Mouse (Mus musculus) spleen, adult 18-20 months (tissue): ENCODE results near the gene Mlst8.

ENCODE experiments used
- DNase-seq, 2 experiments: peaks; one replicate each; pipeline ENCODE4 v3.0.0; 2022; ENCODE audit warnings: mixed read lengths in 2 of 2

Mlst8 gene

DNA sequence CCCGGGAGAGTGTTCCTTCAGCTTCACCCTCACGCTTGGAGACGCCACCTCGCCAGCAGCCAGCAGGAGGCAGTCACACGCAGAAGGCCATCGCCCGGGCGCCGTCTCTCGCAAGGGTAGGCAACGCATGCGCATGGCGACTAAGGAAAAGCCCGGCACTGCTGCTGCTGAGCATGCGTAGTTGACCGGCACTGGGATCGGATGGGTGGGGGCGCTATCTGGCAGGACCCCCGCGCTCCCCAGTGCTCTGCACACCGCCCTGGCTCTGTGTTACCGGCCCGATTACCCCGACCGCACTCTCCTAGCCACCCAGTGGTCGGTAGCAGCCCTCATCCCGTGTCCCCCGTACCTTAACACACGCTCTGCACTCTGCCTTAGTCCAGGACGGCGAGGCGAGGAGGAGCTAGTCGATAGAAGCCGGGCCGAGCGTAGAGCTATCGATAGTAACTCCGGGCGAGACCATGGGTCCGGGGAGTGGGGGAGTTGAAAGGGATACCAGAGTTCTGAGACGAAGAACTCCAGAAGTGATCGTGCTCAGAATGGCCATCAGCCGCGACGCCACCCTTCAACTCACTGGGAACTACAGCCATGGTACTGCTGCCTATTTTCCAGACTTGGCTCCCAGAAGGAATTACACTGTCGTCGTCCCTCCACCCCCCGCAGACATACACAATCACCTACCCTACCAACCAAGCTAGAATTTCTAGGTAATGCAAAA lies at the start of gene Mlst8:
Gene Mlst8, minus strand, starts transcription at position 416 of the 718 bp plus-strand sequence.
- peak; percentile 93 to 96 for DNase-seq

DNA sequence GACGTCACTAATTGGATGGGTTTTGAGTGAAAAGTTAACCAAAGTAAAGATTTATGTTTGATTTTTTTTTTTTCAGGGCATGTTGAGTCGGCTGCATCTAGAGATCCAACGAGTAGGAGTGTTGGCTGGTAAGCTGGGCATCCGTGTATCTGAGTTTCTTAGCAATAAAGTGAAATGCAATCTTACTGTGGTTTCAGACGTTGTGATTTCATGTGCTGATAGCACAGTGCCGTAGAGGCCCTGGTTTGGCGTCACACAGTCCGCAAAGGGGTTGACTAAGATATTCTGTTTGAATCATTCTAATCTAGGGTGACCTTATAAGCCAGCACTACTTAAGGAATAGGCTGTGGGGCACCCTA lies 49.7 kb upstream of the Mlst8 start:
- no peak for DNase-seq

DNA sequence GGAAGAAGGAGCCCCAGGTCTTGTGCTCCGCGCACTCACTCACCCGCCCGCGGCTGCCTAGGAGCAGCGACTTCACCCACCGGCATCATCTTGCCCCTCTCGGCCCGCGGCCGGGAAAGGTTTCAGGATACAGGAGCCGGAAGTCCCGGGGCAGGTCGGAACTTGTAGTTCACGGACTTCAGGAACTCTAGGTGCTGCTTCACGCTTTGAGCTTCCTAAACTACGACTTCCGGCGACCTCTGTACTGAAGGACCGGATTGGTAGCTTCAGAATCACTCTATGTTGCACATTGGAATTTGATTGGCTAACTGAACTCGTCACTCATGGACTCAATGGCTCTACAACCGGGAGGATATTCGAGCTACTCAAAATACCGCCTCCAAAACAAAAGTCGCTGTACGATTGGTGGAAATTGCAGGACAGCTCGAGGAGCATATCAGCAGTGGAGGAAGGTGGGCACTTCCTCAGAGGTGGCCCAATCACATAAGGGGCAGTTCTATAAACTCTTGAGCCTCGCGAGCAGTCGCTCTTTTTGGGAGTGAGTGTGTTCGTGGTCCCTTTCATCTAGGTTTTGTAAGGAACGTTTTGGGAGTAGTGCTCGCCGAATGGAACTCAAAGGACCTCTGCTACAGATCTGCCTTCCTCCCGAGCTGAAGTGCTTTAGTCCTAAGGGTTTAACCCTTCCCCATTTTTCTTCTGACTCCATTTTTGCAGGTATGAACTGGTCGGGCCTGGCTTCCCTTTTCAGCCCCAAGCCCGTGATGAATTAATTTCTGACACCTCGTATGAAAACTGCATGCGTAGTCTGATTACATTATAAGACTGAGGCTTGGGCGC lies 49.1 kb upstream of the Mlst8 start, which contains the start of gene Traf7:
Gene Traf7, minus strand, starts transcription at position 216 of the 837 bp plus-strand sequence.
- peak; percentile 78 to 79 for DNase-seq

DNA sequence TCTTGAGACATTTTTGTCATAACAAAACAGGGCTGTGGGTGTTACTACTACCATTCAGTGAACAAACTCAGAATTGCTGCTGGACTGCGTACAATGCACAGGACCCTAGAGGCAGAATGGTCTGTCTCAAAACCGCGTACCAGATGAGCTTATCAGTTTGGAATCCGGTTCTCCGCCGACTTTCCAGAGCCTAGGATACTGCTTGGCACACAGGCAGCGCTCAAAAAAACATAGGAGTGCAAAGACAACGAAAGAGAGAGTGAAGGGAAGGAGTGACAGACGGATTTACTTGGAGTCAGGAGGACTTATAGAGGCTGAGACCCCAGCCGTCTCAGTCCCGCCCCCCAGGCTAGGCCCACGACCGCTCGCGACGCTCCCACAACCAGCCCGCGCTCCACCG lies 48.4 kb upstream of the Mlst8 start:
- DNase-seq: no peak

DNA sequence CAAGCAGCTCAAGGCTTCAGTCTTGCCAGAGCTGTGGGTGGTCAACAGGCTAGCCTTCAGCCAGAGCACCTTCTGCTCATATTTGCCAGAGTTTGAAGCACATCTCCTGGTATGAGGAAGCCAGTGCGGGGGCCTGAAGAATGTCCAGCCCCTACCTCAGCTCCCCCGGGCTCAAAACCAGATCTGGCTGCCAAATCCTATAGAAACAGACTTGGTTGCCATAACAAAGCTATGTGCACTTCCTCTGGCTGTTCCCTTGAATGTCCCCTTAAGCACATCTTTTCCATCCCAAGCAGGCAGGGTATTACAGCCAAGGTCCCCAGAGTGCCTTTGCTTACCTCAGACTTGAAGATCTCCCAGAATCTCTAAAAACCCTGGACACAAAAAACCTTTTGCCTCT lies 45.9 kb upstream of the Mlst8 start:
- DNase-seq: no peak

DNA sequence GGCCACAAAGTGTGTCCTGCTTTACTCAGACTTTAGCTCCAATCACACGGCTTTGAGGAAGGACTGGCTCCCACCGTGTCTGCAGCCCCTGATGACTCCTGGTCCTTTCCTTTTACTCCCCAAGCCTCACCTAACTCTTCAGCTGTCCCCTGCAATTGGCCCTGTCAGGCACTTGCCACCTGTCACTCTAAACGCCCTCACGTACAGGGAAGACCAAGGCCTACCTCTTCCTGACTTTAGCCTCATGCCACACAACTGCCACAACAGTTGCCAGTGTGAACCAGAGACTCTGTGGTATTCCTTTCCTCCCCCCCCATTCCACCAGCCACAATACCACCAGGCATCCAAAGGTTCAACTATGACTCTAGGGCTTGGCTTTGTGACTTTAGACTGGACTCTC lies 41.6 kb upstream of the Mlst8 start:
- no peak for DNase-seq

DNA sequence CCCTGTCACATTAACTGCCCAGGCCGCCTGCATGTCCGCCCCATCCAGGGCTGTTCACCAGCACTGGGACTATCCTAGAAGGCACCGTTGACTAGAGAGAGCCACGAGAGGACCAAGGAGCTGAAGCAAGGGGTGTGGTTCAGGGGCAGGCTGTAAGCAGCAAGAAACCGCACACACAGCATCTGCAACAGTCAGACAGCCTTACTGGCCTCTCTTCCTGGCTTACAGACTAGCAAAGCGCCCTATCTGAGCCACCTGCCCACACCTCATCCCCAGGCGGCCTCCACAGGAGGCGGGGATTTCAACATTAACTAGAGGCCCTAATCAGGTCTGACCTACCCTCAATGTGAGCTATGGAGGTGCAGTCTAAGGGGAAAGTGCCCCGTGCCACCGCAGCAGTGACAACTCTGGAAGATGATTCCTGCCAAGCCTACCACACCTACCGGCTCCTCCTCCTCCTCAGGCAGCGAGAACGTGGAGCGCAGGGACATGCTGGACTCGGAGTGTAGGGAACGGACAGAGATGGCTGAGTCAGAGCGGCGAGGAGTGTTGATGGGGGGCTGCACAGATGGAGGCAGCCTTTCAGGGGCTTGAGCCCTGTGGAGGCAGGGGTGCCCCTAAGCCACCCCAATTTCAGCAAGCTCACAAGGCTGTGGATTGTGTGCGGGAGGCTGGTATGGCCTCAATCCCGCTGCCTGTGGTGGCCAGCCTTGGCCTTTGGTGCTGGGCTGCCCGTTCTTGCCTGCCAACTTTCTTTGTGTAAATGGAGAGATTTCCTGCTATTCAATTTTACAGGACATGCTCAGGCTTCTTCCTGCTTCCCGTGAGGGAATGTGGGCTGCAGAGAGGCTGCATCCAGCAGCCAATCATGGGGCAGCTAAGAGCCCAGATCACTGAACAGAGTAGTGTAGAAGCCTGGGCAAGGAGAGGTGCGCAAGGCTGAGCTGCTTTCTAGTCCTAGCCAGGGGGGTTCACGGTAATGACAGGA lies 35.7 kb upstream of the Mlst8 start:
- DNase-seq: no peak

DNA sequence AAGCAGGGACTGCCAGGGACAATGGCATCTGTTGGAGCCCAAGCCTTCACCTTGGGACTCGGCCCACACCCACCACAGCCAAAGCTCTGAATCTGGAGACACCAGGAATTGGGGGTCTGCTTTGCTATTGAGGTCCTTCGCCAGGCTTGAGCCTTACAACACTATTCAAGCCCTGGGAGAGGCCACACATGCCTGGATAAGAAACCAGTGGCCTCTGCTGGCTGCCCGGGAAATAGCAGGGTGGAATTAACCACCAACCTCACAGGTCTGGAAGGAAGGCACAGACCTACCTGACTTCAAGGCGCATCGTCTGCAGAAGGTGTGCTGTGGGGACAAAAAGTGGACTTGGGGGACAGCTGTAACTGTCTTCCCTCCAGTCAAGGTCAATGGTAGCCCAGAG lies 34.7 kb upstream of the Mlst8 start:
- no peak for DNase-seq

DNA sequence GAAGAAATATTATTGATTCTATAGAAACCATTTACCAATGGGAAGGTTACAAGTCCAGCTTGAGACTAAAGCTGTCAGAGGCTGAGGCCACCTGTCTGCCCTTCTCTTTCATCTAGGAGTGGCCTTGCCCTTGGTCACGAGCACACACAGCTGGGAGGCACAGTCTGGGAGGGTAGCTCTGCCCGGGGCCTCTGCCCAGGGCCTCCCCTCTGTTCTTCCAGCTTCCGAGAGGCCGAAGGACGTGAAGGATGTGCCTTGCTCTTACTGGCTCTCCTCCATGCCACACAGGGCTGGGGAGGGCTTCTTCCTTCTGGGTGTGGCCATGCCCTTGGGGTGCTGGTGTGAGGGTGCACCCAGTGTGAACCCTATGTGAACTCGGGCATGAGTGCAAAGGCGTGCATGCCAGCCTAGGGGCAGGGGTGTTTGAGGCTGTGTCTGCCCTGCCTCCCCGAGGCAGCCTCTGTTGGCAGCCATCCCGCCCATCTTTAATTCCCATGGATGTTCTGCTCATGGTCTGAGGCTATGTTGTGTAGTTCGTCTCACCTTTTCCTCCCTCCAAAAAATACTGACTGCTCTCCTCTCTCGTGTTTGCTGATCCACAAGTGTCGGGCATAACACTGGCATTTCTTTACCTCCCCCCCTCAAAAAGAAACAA lies 29.1 kb upstream of the Mlst8 start:
- DNase-seq: no peak

DNA sequence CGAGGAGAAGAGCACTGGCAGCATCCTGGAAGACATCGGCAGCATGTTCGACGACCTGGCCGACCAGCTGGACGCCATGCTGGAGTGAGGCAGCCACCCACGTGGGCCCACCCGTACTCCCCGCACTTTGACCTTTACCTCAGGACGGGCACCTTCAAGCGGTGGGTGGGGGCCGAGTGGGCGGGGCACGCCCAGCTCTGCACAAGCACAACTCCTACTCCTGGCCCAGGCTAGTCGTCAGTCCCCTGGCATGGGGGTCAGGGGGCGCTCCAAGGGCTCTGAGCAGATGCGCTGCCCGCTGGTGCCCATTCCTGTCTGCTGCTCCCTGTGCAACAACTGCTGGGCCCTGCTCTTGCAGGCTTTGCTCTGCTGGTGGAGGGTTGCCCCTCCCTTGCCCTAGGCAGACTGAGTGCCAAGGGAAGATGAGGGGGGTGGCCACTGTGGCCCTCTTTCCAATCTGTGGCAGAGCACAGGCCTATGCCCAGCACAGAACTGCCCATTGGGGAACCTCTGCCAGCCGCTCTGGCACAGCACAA lies 28.3 kb upstream of the Mlst8 start:
- no peak for DNase-seq

DNA sequence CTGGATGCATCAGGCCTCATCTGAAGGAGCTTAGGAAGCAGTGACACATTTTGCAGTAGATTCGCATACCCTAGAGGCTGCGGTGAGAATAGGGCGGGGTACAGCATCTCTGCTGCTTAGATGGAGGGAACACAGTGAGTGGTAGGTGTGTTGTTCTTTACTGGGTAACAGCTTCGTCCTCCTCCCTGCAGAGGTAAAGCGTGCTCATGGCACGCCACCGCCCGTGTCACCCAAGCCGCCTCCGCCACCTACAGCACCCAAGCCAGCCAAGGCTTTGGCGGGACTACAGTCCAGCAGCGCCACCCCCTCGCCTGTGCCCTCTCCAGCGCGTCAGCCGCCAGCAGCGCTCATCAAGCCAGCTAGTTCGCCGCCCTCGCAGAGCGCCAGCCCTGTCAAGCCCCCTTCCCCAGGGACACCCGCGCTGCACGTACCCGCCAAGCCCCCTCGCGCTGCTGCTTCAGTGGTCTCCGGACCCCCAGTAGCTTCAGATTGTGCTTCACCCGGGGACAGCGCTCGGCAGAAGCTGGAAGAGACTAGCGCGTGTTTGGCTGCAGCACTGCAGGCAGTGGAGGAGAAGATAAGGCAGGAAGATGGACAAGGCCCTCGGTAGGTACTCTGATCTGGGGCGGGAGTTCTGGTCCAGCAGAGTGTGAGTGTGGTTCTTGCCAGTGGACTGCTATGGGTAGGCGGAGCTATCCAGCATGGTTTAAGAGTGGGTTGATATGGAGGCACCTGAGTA lies 27.6 kb upstream of the Mlst8 start:
- DNase-seq: no peak

DNA sequence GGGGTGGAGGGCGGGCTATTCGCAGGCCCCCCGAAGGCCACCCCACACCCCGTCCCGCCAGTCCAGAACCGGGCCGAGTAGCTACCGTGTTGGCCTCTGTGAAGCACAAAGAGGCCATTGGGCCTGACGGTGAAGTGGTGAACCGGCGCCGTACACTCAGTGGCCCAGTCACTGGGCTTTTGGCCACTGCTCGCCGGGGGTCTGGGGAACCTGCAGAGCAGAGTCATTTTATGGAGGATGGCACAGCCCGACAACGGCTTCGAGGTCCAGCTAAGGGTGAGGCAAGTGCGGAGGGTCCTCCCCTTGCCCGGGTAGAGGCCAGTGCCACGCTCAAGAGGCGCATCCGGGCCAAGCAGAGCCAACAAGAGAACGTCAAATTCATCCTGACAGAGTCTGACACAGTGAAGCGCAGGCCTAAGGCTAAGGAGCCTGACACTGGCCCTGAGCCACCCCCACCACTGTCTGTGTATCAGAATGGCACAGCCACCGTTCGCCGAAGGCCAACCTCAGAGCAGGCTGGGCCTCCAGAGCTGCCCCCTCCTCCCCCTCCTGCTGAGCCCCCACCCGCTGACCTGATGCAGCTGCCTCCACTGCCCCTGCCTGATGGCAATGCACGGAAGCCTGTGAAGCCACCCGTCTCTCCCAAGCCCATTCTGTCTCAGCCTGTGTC lies 26.5 kb upstream of the Mlst8 start:
- no peak for DNase-seq

DNA sequence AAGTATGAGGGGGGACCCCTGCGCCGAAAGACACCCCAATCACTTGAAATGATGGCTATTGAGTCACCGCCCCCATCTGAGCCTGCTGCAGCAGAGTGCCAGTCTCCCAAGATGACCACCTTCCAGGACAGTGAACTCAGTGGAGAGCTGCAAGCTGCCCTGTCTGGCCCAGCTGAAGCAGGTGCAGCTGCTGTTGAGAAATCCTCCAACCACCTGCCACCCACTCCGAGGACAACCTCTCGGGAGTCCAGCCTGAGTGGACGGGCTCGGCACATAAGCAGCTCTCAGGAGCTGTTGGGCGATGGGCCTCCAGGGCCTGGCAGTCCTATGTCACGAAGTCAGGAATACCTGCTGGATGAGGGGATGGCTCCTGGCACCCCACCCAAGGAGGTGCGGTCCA lies 25.2 kb upstream of the Mlst8 start:
- DNase-seq: no peak

DNA sequence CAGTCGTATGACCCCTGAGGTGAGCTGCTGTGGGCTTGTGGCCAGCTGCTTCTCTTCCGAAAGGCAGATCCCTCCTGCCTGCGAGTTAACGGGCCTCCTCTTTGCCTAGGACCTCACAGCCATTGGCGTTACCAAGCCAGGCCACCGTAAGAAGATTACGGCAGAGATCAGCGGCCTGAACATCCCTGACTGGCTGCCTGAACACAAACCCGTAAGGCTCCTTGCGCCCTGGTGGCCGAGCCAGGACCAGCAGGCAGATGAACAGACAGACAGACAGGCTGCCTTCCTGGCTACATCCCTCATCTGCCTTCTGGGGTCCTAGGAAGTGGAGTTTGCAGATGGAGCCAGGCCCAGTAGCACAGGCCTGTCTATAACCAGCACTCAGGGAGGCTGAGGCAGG lies 23.3 kb upstream of the Mlst8 start:
- DNase-seq: no peak

DNA sequence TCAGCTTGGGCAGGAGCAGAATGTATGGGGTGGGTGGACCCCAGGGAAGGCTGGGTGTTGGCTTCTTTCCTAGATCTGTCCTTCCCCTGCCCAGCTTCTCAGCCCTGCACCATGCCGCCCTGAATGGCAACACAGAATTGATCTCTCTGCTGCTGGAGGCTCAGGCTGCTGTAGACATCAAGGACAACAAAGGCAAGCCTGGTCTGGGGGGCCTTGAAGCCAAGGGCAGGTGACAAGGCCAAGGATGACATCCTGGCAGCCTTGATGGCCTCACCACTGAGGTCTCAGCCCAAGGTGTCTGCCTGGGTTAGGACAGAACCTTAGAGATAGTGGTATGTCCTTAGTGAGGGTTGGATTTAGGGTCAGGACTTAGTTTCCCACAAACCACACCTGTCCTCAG lies 17.1 kb upstream of the Mlst8 start:
- no peak for DNase-seq

DNA sequence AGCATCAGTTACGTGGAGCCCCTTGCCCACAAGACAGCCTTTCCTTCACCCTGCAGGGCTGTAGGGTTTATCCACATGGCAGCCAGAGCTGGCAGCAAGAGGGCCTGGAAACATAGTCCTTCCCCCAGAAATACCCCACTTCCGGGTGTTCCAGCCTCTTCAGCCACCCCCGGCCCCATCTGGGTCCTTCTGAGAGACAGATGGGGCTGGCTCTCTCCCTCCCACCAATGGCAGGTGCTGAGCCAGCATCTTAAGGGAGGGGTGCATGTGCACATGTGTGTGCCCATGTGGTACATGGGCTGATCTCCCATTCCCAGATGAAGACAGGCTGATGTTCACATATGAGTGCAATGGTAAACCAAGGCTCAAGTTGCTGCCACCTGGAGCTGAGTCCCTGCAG lies 16.6 kb upstream of the Mlst8 start:
- no peak for DNase-seq

DNA sequence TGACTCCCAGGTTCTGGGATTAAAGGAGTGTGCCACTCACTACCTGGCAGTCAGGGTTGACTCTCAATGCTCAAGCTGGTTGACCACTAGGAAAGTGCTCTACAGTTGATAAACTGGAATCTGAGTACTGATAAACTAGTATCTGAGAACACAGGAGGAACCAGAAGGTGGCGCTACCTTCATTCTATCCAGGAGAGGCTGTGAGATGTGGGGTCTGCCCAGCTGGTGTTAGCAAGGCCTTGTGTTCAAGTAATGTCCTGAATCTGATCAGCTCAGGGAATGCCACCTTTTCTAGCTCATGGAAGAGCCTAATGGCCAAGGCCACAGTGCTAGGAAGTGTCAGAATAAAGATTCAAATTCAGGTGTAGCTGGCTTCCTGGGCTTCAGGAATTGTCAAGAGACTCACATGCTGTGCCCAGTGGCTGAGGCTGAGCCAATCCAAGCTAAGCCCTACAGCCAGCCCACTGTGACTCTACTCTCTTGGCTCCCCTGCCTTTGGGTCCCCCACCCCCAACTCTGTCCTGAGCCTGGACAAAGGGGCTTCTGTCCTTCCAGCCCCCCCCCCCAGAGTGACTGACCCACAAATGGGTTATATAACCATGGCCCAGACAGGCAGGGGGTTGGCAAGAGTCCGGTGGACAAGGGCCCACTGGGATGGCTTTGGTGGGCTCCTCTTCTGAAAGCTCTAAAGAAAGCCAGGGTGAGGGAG lies 15.9 kb upstream of the Mlst8 start:
- peak in 1 of 2 experiments; percentile 51 for DNase-seq

DNA sequence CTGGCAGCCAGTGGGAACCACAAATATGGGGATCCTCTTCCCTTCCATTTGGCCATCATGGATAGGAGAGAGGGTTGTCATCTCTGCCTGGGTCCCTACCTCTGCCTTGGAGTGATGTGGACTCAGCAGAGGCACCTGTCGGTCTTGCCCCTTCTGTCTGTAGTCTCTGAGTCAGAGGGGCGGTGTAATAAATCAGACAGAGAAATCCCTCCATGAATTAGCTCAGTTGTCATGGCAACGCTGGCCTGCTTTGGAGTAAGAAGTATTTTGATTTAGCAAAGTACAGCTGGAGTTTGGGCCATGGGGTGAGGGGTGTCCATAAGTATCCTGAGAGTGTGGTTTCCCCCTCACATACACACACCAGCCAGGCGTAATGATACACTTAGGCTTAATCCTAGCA lies 11.5 kb upstream of the Mlst8 start:
- no peak for DNase-seq

DNA sequence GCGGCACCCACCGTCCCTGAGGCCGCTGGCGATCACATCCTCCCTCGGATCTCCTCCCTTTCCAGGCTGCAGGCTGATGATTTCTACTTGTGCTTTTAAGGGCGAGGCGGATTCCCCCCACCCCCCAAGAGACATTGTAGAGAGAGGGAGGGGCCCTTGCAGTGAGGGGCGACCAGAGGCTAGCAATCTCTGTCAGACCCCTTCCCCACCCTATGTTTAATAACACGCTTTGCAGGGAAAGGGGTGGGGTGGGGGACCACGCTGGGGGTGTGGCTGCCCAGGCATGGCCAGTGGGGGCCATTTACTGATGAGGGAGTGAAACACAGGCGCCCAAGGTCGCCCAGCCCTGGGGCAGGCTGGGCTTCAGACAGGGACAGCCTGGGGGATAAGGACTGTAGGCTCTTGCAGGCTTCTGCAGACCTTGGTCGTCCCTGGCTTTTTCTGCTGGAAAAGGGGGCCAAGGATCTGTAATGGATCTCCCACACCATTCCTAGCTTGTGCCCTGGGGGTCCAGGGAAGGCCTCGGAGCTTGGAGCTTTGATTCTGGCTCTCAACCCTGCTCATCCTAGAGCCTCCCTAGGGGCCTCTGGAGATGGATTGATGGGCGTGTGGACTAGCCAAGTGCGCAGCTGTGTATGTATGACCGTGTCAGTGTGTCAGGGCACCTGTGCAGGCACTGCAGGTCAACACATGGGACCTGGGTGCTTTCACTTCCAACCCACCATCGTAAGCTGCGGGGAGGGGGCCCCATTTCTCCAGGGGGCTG lies 10.6 kb upstream of the Mlst8 start:
- no peak for DNase-seq
